Mouse (Mus musculus) midbrain, embryonic 16.5 days (tissue): Measurements from ENCODE around the gene Mcrip1. TPM values are rescaled to one million over a fixed set of nuclear protein-coding genes. Genes with fewer than 3 reads are reported as not detected.

Experiments used
- ATAC-seq: fragments of 200-750 bp; cut with Nextera tagmentation; 2 replicates; pipeline ENCODE4 v1.8.0; 2017; ENCODE audit warnings: moderate TSS enrichment
- H3K27ac ChIP-seq: fragments of 300-500 bp; sonication (generic); 2 replicates; pipeline ENCODE4 v1.5.1; 2014; ENCODE audit warnings: mild to moderate bottlenecking, low read length, mixed read lengths
- H3K27me3 ChIP-seq: fragments of 300-500 bp; sonication (generic); 2 replicates; pipeline ENCODE4 v1.6.1; 2014; ENCODE audit warnings: low read depth, low read length, mixed read lengths; ENCODE audit not compliant: control insufficient read depth, insufficient read depth
- H3K36me3 ChIP-seq: fragments of 300-500 bp; sonication (generic); 2 replicates; pipeline ENCODE4 v1.6.1; 2014; ENCODE audit warnings: mild to moderate bottlenecking, low read length, moderate library complexity, mixed read lengths; ENCODE audit not compliant: control insufficient read depth, insufficient read depth
- H3K4me1 ChIP-seq: fragments of 300-500 bp; sonication (generic); 2 replicates; pipeline ENCODE4 v1.6.1; 2014; ENCODE audit warnings: mild to moderate bottlenecking, low read length, mixed read lengths; ENCODE audit not compliant: control insufficient read depth, insufficient read depth
- H3K4me2 ChIP-seq: fragments of 300-500 bp; sonication (generic); 2 replicates; pipeline ENCODE4 v1.6.1; 2014; ENCODE audit warnings: mild to moderate bottlenecking, low read length, mixed read lengths
- H3K4me3 ChIP-seq: fragments of 300-500 bp; sonication (generic); 2 replicates; pipeline ENCODE4 v1.5.1; 2014; ENCODE audit warnings: low read depth, mild to moderate bottlenecking, low read length, moderate library complexity, mixed read lengths
- H3K9ac ChIP-seq: fragments of 300-500 bp; sonication (generic); 2 replicates; pipeline ENCODE4 v1.6.1; 2014; ENCODE audit warnings: low read depth, low read length, mixed read lengths
- H3K9me3 ChIP-seq: fragments of 300-500 bp; sonication (generic); replicated peaks from 2 replicates; pipeline ENCODE4 v1.6.1; 2014; ENCODE audit warnings: mild to moderate bottlenecking, low read length, mixed read lengths; ENCODE audit not compliant: control insufficient read depth, poor library complexity, severe bottlenecking
- WGBS: fragments of 180-500 bp; shearing (Covaris S2); extraction: QIAGEN DNeasy Blood & Tissue Kit; methylation state at CpG from one replicate; pipeline ENCODE4 v1.1.7; 2014; 5-methylcytosine and 5-hydroxymethylcytosine counted together
- polyA plus RNA-seq: library from polyadenylated mRNA; unstranded; fragments of >200 nt; fragmentation: Nextera tagmentation; extraction: Ambion mirVana; gene quantifications from 2 replicates; pipeline ENCODE4 v1.2.1, GENCODE M21; 2015

Gene Mcrip1
- polyA plus RNA-seq, 1 experiment from 2014 or later, result 232 TPM

DNA sequence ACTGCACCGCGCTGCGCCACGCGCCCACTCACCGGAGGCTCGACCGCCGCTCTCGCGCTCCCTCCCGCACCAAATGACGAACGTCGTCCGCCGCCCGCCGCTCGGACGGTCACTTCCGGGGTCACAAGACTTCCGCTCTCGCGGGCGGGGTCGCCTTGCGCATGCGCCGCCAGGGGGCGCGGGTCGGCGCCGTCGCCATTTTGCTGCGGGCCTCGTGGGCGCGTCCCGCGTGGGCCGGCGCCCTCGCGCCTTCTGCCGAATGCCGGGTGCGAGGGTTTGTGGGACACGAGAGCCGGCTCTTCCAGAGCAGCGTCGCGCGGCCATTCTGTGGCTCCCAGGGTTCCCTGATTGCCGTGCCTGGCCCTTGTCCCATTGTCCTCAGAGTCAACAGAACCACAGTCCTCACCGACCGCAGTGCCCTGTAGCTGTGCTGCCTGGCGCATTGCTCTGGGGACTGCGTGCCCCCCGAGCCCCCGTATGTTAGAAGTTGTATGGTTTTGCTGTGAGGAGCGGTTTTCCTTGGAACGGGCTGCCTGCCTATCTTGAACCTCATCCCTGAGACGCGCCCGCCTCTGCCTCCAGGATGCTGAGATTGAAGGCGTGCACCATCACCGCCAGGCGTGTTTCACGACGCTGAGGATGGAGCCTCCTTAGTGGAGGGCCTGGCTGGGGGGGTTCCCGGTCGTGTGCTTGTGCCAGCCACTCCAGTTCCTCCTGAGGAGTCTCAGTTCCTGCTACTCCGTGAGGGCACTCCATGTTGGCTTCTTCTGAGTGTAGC lies 32.2 kb upstream of the Mcrip1 start, which contains the start of gene Arhgdia:
Gene Arhgdia, minus strand, starts transcription at position 135 of the 778 bp plus-strand sequence.
- Histone ChIP-seq H3K4me1 (peaks cover 23% of the 10 kb centered on the region), H3K36me3 (peaks cover 20% of the 10 kb centered on the region), H3K9ac (peak within 1 kb of the TSS; percentile 99), H3K27me3 (no peaks in the 10 kb centered on the region), H3K4me2 (peak within 1 kb of the TSS; percentile 99), H3K4me3 (peak within 1 kb of the TSS; percentile 86), H3K9me3 (no peaks in the 10 kb centered on the region), H3K27ac (peak within 1 kb of the TSS; percentile 90)
- ATAC-seq, result peak; percentile 70
- WGBS, result 3% methylated on average over 74 of the region's 75 CpGs

DNA sequence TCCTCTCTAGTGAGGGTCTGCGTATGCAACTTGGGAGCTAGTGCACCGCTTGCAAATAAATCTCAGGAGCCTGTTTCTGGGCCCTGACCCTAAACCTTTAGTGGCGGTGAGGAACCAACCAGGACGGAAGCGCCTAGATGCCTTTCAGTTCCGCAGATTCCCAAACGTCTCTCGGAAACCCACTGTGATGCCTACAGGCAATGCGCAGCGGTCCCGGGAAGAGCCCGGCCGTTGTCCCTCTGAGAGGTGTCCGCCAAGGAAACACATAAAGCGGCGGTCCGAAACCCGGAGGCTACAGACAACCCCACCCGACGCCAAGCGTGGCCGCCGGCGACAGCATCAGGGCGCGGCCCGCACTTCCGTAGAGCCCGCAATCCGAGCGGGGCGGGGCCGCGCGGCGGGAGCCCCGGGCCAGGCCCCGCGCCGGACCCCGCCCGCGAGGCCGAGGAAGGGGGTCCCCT lies 31.4 kb upstream of the Mcrip1 start:
- Histone ChIP-seq H3K9me3 (no peaks in the 10 kb centered on the region), H3K9ac (peak overlapping the region; percentile 99), H3K27me3 (no peaks in the 10 kb centered on the region), H3K36me3 (peaks cover 20% of the 10 kb centered on the region), H3K4me2 (peak overlapping the region; percentile 99), H3K4me1 (peaks cover 23% of the 10 kb centered on the region), H3K27ac (peak overlapping the region; percentile 90), H3K4me3 (peak overlapping the region; percentile 86)
- peak; percentile 40 for ATAC-seq
- WGBS, result under 1% methylated on average over 37 of the region's 44 CpGs

DNA sequence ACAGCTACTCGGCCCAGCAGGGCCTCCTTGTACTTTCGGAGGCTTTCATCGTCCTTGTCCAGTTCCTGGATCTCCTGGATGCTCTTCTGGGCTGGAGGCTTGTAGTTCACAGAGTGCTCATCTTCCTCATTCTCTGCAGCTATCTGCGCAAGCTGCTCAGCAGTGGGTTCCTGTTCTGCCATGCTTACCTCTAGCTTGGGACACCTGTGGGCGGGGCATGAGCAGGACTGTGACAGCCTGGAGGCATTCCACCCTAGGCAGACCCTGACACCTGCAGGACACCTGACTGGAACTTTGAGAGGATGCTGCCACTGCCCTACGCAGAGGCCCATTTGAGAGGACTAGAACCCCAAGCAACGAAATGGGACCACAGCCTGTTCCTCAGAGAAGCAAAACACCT lies 30.7 kb upstream of the Mcrip1 start:
- peak overlapping the region; percentile 86 for H3K4me3 ChIP-seq
- 61% methylated on average over 7 of the region's 7 CpGs for WGBS
- peaks cover 19% of the 10 kb centered on the region for H3K36me3 ChIP-seq
- H3K27me3 ChIP-seq, result no peaks in the 10 kb centered on the region
- ATAC-seq, result no peak
- peak overlapping the region; percentile 99 for H3K9ac ChIP-seq
- no peaks in the 10 kb centered on the region for H3K9me3 ChIP-seq
- H3K27ac ChIP-seq, result peak overlapping the region; percentile 90
- peaks cover 23% of the 10 kb centered on the region for H3K4me1 ChIP-seq
- H3K4me2 ChIP-seq, result peak overlapping the region; percentile 99

DNA sequence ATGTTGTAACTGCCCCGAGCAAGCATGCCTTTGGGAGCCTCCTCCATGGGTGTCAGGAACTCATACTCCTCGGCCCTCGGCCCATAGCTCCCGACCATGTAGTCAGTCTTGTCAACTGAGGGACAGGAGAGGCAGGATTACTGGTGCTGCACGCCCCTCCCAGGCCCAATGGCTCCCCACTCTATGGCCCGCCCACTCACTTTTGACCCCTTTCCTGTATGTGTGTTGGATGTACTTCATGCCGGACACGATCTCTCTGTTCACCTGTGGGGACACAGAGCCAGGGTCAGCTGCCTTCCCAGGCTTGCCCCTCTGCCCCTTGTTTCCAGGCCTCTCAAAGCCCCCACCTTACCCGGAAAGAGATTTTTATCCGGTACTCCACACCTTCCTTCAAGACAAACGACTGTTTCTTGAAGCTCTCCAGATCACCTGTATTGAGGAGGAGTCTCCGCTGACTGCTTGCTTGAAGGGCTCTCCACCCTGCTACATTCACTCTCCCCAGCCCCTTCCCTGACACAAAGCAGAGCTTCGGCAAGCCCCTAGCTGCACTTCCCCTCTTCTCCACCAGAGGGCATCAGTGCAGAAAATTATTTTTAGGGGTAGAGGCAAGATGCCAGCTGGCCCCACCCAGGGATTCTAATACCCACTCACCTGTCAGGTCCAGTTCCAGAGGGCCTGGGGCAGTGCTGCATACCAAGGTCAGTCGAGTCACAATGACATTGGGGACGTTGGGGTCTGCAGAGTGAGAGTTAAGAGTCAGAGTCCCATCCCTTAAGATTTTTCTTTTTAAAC lies 30.0 kb upstream of the Mcrip1 start:
- Histone ChIP-seq H3K4me3 (peak overlapping the region; percentile 86), H3K4me1 (peaks cover 24% of the 10 kb centered on the region), H3K9me3 (no peaks in the 10 kb centered on the region), H3K27me3 (no peaks in the 10 kb centered on the region), H3K27ac (peak overlapping the region; percentile 90), H3K9ac (peak overlapping the region; percentile 99), H3K4me2 (peak overlapping the region; percentile 99), H3K36me3 (peaks cover 19% of the 10 kb centered on the region)
- no peak for ATAC-seq
- WGBS, result 62% methylated on average over 15 of the region's 15 CpGs

DNA sequence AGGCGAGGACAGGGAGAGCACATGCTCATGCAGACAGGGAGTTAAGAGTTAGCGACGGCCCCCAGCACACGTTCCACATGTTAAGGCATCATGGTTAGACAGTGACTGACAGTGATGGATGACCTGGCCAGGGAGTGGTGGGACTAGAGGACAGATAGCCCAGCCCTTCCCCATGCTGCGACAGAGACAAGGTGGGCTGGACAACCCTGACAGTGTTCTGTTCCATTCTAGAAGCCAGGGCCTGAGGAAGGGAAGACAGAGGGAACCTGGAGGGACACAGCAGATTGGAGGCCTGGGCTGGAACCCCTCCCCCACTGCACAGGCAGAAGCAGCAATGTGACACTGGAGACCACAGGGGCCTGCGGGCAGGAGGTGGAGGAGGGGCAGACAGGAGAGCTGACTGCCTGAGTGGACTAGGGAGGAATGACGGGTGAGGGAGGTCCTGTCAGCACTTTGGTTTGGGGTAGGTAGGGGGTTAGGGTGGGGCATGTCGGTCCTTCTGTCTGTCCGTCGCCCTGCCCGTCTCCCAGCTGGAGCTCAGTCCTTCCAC lies 29.2 kb upstream of the Mcrip1 start:
- Histone ChIP-seq H3K4me2 (no peak overlapping the region), H3K27me3 (no peaks in the 10 kb centered on the region), H3K9me3 (no peaks in the 10 kb centered on the region), H3K27ac (no peak overlapping the region), H3K9ac (no peak overlapping the region), H3K4me1 (peaks cover 32% of the 10 kb centered on the region), H3K4me3 (no peak overlapping the region), H3K36me3 (peaks cover 19% of the 10 kb centered on the region)
- 92% methylated on average over 11 of the region's 11 CpGs for WGBS
- no peak for ATAC-seq

DNA sequence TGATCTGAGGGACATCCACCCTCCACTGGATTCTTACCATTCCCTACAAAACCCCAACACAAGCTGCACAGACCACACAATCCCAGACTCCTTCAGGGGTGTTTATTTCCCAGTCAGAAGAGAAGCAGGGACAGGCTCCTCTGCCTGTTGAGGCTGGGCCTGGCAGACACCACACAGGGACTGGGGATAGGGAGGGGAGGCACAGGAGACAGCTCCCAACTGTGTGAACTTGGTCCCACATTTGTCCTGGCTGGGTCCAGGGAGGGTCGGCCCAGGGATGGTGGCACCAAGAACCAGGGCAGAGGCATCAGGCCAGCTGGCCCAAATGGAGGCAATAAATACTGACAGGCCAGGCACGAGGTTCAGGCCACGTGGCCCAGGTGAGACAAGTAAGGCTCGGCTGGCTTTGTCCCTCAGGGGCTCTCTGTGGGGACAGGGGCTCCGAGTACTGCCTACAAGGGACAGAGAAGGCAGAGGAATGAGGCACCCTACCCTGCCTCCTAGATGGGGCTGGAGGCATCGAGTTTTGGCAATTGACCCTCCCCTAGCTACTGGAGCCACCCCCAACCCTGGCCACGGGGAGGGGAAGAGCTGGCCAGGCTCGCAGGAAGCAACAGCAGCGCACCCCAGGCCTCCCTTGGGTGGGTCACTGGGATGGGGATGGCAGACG lies 28.6 kb upstream of the Mcrip1 start:
- no peak for ATAC-seq
- Histone ChIP-seq H3K4me2 (no peak overlapping the region), H3K9me3 (no peaks in the 10 kb centered on the region), H3K36me3 (peaks cover 19% of the 10 kb centered on the region), H3K27ac (no peak overlapping the region), H3K4me1 (peaks cover 32% of the 10 kb centered on the region), H3K27me3 (no peaks in the 10 kb centered on the region), H3K4me3 (no peak overlapping the region), H3K9ac (no peak overlapping the region)
- 88% methylated on average over 10 of the region's 10 CpGs for WGBS

DNA sequence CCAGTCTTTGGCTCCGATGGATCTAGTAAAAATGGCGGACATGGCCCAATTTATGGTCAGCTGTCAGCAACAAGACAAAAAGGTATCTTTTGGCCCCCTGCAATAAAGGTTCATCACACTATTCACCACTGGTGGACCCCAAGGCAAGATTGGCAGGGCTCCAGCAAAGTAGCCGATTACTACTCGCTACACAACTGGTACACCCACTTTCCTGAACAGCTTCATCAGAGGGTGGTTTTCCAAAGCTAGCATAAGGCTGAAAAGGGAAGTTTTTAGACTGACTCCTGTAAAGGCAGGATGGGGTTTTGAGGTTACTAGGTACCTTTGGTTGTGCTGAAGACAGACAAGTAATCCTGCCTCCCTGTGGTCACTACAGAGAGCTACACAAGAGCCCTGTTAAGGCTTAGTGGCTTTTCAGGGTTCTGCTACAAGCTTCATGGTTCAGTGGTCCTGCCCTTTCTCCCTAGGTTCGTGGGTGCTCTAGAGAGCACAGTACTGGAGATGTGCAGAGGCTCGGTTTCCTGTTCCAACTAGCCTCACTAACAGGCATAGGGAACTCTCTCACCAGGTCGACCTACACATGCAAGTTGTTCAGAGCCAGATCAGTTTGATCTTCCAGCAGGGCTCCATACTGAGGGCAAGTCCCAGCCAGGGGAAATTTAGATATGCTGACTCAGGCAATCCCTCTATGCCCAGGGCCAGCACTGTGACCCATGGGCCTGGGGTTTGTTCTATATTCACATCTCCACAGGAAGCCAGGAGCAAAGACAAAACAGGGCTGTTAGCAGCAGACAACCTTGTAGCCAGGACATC lies 27.9 kb upstream of the Mcrip1 start:
- no peak overlapping the region for H3K27ac ChIP-seq
- H3K27me3 ChIP-seq, result no peaks in the 10 kb centered on the region
- WGBS, result 78% methylated on average over 7 of the region's 7 CpGs
- no peak overlapping the region for H3K9ac ChIP-seq
- no peaks in the 10 kb centered on the region for H3K9me3 ChIP-seq
- peaks cover 31% of the 10 kb centered on the region for H3K4me1 ChIP-seq
- peaks cover 19% of the 10 kb centered on the region for H3K36me3 ChIP-seq
- H3K4me2 ChIP-seq, result no peak overlapping the region
- H3K4me3 ChIP-seq, result no peak overlapping the region
- no peak for ATAC-seq

DNA sequence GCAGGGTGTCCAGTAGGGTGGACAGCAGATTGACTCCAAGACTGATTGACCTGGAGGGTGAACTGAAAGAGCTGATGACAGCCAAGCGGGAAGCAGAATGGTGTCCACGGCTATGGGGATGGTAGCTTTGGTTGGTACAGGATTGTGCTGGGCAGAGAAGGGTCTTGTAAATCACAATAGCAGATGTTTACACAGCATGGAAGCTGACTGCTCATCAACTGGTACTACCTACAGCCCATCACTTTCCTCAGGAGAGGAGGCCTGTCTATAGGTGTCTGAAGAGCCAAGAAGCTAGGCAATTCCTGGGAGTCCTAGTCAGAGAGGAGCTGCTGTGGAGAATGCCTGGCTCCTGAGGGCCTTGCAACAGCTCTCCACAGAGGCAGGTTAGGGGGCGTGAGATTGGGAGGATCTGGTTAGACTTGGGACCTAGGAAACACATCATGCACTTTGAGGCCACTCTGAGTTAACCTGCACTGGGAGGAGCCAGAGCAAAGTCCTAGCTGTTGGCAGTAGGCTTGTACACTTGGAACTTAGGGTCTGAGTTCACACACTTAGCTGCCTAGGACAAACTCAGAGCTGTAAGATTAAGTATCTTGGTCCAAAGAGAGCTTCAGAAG lies 26.9 kb upstream of the Mcrip1 start:
- Histone ChIP-seq H3K4me2 (no peak overlapping the region), H3K9ac (no peak overlapping the region), H3K36me3 (peaks cover 19% of the 10 kb centered on the region), H3K4me3 (no peak overlapping the region), H3K4me1 (peaks cover 31% of the 10 kb centered on the region), H3K27ac (no peak overlapping the region), H3K9me3 (no peaks in the 10 kb centered on the region), H3K27me3 (no peaks in the 10 kb centered on the region)
- ATAC-seq, result no peak
- 90% methylated on average over 3 of the region's 3 CpGs for WGBS
